Mouse (Mus musculus) liver, adult 2 months (tissue): ENCODE measurements around the gene Mmel1.

Experiments used
- CTCF ChIP-seq: fragments of 200-500 bp; IDR thresholded peaks from 2 replicates; pipeline ENCODE4 v1.5.1; 2011; ENCODE audit warnings: low read depth, low read length, control low read depth
- POLR2A ChIP-seq: fragments of 200-500 bp; IDR thresholded peaks from 2 replicates; pipeline ENCODE4 v1.6.1; 2011; ENCODE audit warnings: low read length, control low read depth; ENCODE audit not compliant: insufficient read depth; ENCODE audit errors: extremely low read depth

DNA sequence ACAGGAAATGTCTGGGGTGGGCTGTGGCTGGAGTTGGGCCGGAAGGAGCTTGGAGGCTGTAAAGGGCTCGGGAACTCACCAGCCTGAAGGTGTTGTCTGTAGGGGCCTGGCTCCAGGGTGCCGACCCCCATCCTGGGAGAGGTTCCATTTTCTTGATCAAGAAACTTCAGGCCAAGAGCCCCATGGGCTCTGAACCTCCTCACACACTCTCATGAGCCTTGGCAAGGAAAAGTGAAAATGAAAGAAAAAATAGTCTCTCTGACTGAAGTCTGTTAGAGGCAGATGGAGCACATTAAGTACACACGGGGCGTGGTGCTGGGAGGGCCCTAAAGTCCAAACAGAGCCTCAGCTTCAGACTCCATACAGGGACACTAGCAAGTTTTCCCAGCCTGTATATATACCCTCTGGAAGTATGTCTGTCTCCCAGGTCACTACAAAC is 58.5 kb downstream of the Mmel1 start:
- TF ChIP-seq POLR2A (no peak), CTCF (no peak)
